Mouse (Mus musculus): Measurements from ENCODE around the gene Brox. TPM values are rescaled to one million over a fixed set of nuclear protein-coding genes. Genes with fewer than 3 reads are reported as not detected.

Brox gene
- total and polyA plus RNA-seq, 2 experiments from 2014 or later: 82.3 to 93.8 TPM

GRCm38 (mm10) chr1:183233679-183234174 lies 63.3 kb downstream of the Brox start:
- Histone ChIP-seq H3K4me2 (ENCODE audit: low read depth, low read length) (no peak overlapping the region), H3K9ac (replicated peaks; ENCODE audit: low read length) (no peak overlapping the region), H3K27ac (no peak overlapping the region), H3K27me3 (ENCODE audit: insufficient read depth, low read length) (no peaks in the 10 kb centered on the region), H3K9me3 (ENCODE audit: low read length) (no peaks in the 10 kb centered on the region), H3K36me3 (ENCODE audit: insufficient read depth, low read length) (no peaks in the 10 kb centered on the region), H3K4me3 (ENCODE audit: low read length) (no peak overlapping the region), H3K4me1 (ENCODE audit: insufficient read depth, low read length) (no peaks in the 10 kb centered on the region)
- WGBS: 78% methylated on average over 11 of the region's 11 CpGs
- no peak for DNase-seq (ENCODE audit: low spot score)
- no peak for ATAC-seq
- no peak for TF ChIP-seq CTCF (IDR thresholded peaks at IDR 0.05; ENCODE audit: low read depth)

GRCm38 (mm10) chr1:183232985-183233678 lies 63.9 kb downstream of the Brox start:
- 82% methylated on average over 7 of the region's 7 CpGs for WGBS
- no peak for DNase-seq (ENCODE audit: low spot score)

GRCm38 (mm10) chr1:183227469-183227868 lies 69.6 kb downstream of the Brox start:
- no peak overlapping the region for H3K27ac ChIP-seq
- DNase-seq (ENCODE audit: low spot score) (no peak), ATAC-seq (no peak)
- no peaks in the 10 kb centered on the region for H3K9me3 ChIP-seq (ENCODE audit: low read length)
- no peaks in the 10 kb centered on the region for H3K36me3 ChIP-seq (ENCODE audit: insufficient read depth, low read length)
- no peaks in the 10 kb centered on the region for H3K4me1 ChIP-seq (ENCODE audit: insufficient read depth, low read length)
- WGBS: 77% methylated on average over 7 of the region's 7 CpGs
- no peak for TF ChIP-seq CTCF (IDR thresholded peaks at IDR 0.05; ENCODE audit: low read depth)
- no peak overlapping the region for H3K4me3 ChIP-seq (ENCODE audit: low read length)
- H3K4me2 ChIP-seq (ENCODE audit: low read depth, low read length): no peak overlapping the region
- H3K9ac ChIP-seq (replicated peaks; ENCODE audit: low read length): no peak overlapping the region
- no peaks in the 10 kb centered on the region for H3K27me3 ChIP-seq (ENCODE audit: insufficient read depth, low read length)

More at GRCm38 (mm10) chr1:183232985-183233678, 63.9 kb downstream of the Brox start:
- Histone ChIP-seq H3K36me3 (ENCODE audit: insufficient read depth, low read length) (no peaks in the 10 kb centered on the region), H3K9ac (replicated peaks; ENCODE audit: low read length) (no peak overlapping the region), H3K4me1 (ENCODE audit: insufficient read depth, low read length) (no peaks in the 10 kb centered on the region), H3K9me3 (ENCODE audit: low read length) (no peaks in the 10 kb centered on the region), H3K27me3 (ENCODE audit: insufficient read depth, low read length) (no peaks in the 10 kb centered on the region), H3K4me2 (ENCODE audit: low read depth, low read length) (no peak overlapping the region), H3K27ac (no peak overlapping the region), H3K4me3 (ENCODE audit: low read length) (no peak overlapping the region)
- TF ChIP-seq CTCF (IDR thresholded peaks at IDR 0.05; ENCODE audit: low read depth): no peak
- no peak for ATAC-seq

Other genes starting within 250 kb of the Brox start
- gene Disp1, start 75.7 kb downstream of the Brox start, total RNA-seq (2014; rRNA removed): 8.2 and 15.3 TPM in 2 replicates
- 7.4 and 7.9 TPM in 2 replicates for gene Disp1, start 75.7 kb downstream of the Brox start, polyA plus RNA-seq (2015; fragmentation: Nextera tagmentation; extraction: Ambion mirVana)
- 48.5 and 63.1 TPM in 2 replicates for gene Aida, start 679 bp downstream of the Brox start, total RNA-seq (2014; rRNA removed)
- 49.9 and 52.6 TPM in 2 replicates for gene Aida, start 679 bp downstream of the Brox start, polyA plus RNA-seq (2015; fragmentation: Nextera tagmentation; extraction: Ambion mirVana)
- gene Mia3, start 72.3 kb upstream of the Brox start, total RNA-seq (2014; rRNA removed): 132 and 148 TPM in 2 replicates
- gene Mia3, start 72.3 kb upstream of the Brox start, polyA plus RNA-seq (2015; fragmentation: Nextera tagmentation; extraction: Ambion mirVana): 98.1 and 98.8 TPM in 2 replicates
- 7.2 and 12.7 TPM in 2 replicates for gene Taf1a, start 91.7 kb upstream of the Brox start, total RNA-seq (2014; rRNA removed)
- 8.8 and 11.0 TPM in 2 replicates for gene Taf1a, start 91.7 kb upstream of the Brox start, polyA plus RNA-seq (2015; fragmentation: Nextera tagmentation; extraction: Ambion mirVana)
- not detected in 2 replicates for gene Hhipl2, start 120.9 kb upstream of the Brox start, total RNA-seq (2014; rRNA removed)
- gene Hhipl2, start 120.9 kb upstream of the Brox start, polyA plus RNA-seq (2015; fragmentation: Nextera tagmentation; extraction: Ambion mirVana): 0.36 TPM in 1 of 2 replicates, not detected in the other

Measured in hindbrain, postnatal 0 days (tissue).